Mouse (Mus musculus): ENCODE measurements around the gene Irgc1. TPM values are rescaled to one million over a fixed set of nuclear protein-coding genes. Genes with fewer than 3 reads are reported as not detected.
"Not testable (repeated sequence)": the region's sequence is repeated elsewhere in the genome, so short reads cannot be mapped to it uniquely, and the experiment has no call there.

Irgc1 gene
- total RNA-seq, 2 experiments from 2014 or later: 0.37 TPM; not detected in 1

GRCm38 (mm10) chr7:24402851-24403250 is 49.2 kb downstream of the Irgc1 start:
- DNase-seq (ENCODE audit: low spot score in 2 of 2): no peak

GRCm38 (mm10) chr7:24400489-24400888 is 51.6 kb downstream of the Irgc1 start:
- DNase-seq (ENCODE audit: low spot score in 2 of 2): not testable (repeated sequence)

- DNase-seq (ENCODE audit: low spot score in 2 of 2): no peak
Observed at GRCm38 (mm10) chr7:24400082-24400452, 52.0 kb downstream of the Irgc1 start.

GRCm38 (mm10) chr7:24399256-24400081 is 52.6 kb downstream of the Irgc1 start, which contains the start of gene Smg9:
Smg9 (plus strand) TSS chr7:24399619.
- DNase-seq (ENCODE audit: low spot score in 2 of 2): peak; percentile 97 to 98

GRCm38 (mm10) chr7:24398364-24398913 is 53.7 kb downstream of the Irgc1 start:
- DNase-seq (ENCODE audit: low spot score in 2 of 2): no peak

GRCm38 (mm10) chr7:24396832-24397231 is 55.3 kb downstream of the Irgc1 start:
- DNase-seq (ENCODE audit: low spot score in 2 of 2): no peak

GRCm38 (mm10) chr7:24394475-24395161 is 57.5 kb downstream of the Irgc1 start:
- DNase-seq (ENCODE audit: low spot score in 2 of 2): no peak

GRCm38 (mm10) chr7:24394054-24394453 is 58.0 kb downstream of the Irgc1 start:
- no peak for DNase-seq (ENCODE audit: low spot score in 2 of 2)

GRCm38 (mm10) chr7:24391687-24392086 is 60.4 kb downstream of the Irgc1 start:
- DNase-seq (ENCODE audit: low spot score in 2 of 2): no peak

GRCm38 (mm10) chr7:24391077-24391476 is 61.0 kb downstream of the Irgc1 start:
- DNase-seq (ENCODE audit: low spot score in 2 of 2): no peak

- no peak for DNase-seq (ENCODE audit: low spot score in 2 of 2)
Observed at GRCm38 (mm10) chr7:24390512-24390911, 61.6 kb downstream of the Irgc1 start.

- no peak for DNase-seq (ENCODE audit: low spot score in 2 of 2)
Observed at GRCm38 (mm10) chr7:24389516-24390187, 62.4 kb downstream of the Irgc1 start.

- no peak for DNase-seq (ENCODE audit: low spot score in 2 of 2)
Observed at GRCm38 (mm10) chr7:24387059-24387556, 65.0 kb downstream of the Irgc1 start.

GRCm38 (mm10) chr7:24384827-24385226 is 67.3 kb downstream of the Irgc1 start:
- peak; percentile 75 to 78 for DNase-seq (ENCODE audit: low spot score in 2 of 2)

- DNase-seq (ENCODE audit: low spot score in 2 of 2): no peak
Observed at GRCm38 (mm10) chr7:24384070-24384469, 68.0 kb downstream of the Irgc1 start.

- DNase-seq (ENCODE audit: low spot score in 2 of 2): no peak
Observed at GRCm38 (mm10) chr7:24382730-24383372, 69.2 kb downstream of the Irgc1 start.

Other genes starting within 250 kb of the Irgc1 start
- 10 to 100 TPM; 12.7 to 13.5 TPM for gene Zfp111, start 240.9 kb downstream of the Irgc1 start, total RNA-seq (2021)
- gene Zfp109, start 214.7 kb downstream of the Irgc1 start, total RNA-seq (2021): 10 to 100 TPM; 10.2 to 12.1 TPM
- gene Zfp108, start 197.5 kb downstream of the Irgc1 start, total RNA-seq (2021): 1 to 10 TPM; 7.7 to 8.4 TPM
- gene Zfp93, start 181.9 kb downstream of the Irgc1 start, total RNA-seq (2021): 10 to 100 TPM; 11.6 to 12.7 TPM
- 10 to 100 TPM; 19.7 to 21.9 TPM for gene Zfp61, start 151.1 kb downstream of the Irgc1 start, total RNA-seq (2021)
- 10 to 100 TPM; 12.2 to 14.1 TPM for gene Zfp94, start 135.6 kb downstream of the Irgc1 start, total RNA-seq (2021)
- not detected for gene Tescl, start 118.4 kb downstream of the Irgc1 start, total RNA-seq (2021)
- not detected for gene Lypd5, start 103.1 kb downstream of the Irgc1 start, total RNA-seq (2021)
- gene Kcnn4, start 82.0 kb downstream of the Irgc1 start, total RNA-seq (2021): under 1 TPM; 0.19 to 0.45 TPM
- gene Smg9, start 52.7 kb downstream of the Irgc1 start, total RNA-seq (2021): 10 to 100 TPM; 40.2 to 43.0 TPM
- 1 to 10 TPM in 1 of 2 experiments, under 1 TPM in 1; 0.59 to 1.5 TPM for gene Plaur, start 10.2 kb upstream of the Irgc1 start, total RNA-seq (2021)
- 100 to 1,000 TPM; 207 to 219 TPM for gene Cadm4, start 29.7 kb upstream of the Irgc1 start, total RNA-seq (2021)
- gene Zfp428, start 54.7 kb upstream of the Irgc1 start, total RNA-seq (2021): 10 to 100 TPM; 47.7 to 49.3 TPM
- not detected for gene AC161166.1, start 60.2 kb upstream of the Irgc1 start, total RNA-seq (2021)
- gene Irgq, start 78.4 kb upstream of the Irgc1 start, total RNA-seq (2021): 10 to 100 TPM; 71.2 to 78.6 TPM
- gene Pinlyp, start 93.8 kb upstream of the Irgc1 start, total RNA-seq (2021): not detected
- gene Xrcc1, start 94.0 kb upstream of the Irgc1 start, total RNA-seq (2021): 10 to 100 TPM; 36.4 to 40.1 TPM
- gene Ethe1, start 135.2 kb upstream of the Irgc1 start, total RNA-seq (2021): 10 to 100 TPM; 15.4 to 18.2 TPM
- 1 to 10 TPM; 6.9 to 7.3 TPM for gene Zfp575, start 135.3 kb upstream of the Irgc1 start, total RNA-seq (2021)
- gene Phldb3, start 158.5 kb upstream of the Irgc1 start, total RNA-seq (2021): under 1 TPM in 1 of 2 experiments, not detected in 1; 0.21 TPM
- under 1 TPM in 1 of 2 experiments, not detected in 1; 0.21 TPM for gene Lypd3, start 184.3 kb upstream of the Irgc1 start, total RNA-seq (2021)
- gene Tex101, start 224.4 kb upstream of the Irgc1 start, total RNA-seq (2021): not detected

All from left cerebral cortex, adult 18-20 months (tissue).